Mouse (Mus musculus) fat pad, adult 2 months (tissue): ENCODE results near the gene Bnc1.
A peak's percentile ranks its signal among the peaks of the same experiment; 100 is the strongest.

ENCODE experiments used
- DNase-seq: peaks from one replicate; pipeline ENCODE4 v3.0.0-alpha.2; 2011; ENCODE audit warnings: low read depth, low spot score; ENCODE audit errors: extremely low read depth

The Bnc1 gene

GRCm38 (mm10) chr7:81992131-81993061 is at the start of gene Bnc1:
Gene Bnc1, minus strand, starts transcription at chr7:81992292.
- DNase-seq, result no peak

- peak; percentile 51 for DNase-seq
Measured at GRCm38 (mm10) chr7:82033347-82033746, 41.3 kb upstream of the Bnc1 start.

DNA sequence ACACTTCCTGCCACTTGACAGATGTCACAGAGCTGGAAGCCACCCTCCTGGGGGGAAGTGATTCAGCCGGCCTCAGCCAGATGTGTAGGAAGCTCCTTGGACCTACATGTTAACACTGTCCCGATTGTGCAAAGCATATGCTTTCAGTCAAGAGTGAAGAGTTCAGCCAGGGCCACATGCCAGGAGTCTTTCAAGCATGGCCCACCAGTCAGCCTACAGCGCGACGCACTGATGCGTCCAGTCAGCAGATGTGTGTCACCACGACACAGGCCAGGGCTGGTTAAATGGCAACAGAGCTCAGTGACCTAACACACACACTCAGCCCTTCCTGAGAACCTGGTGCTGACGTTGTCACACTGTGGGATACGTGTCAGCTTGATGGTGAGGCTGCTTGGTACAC is 37.6 kb upstream of the Bnc1 start:
- no peak for DNase-seq

- DNase-seq, result no peak
Measured at GRCm38 (mm10) chr7:82025802-82026201, 33.7 kb upstream of the Bnc1 start.

DNA sequence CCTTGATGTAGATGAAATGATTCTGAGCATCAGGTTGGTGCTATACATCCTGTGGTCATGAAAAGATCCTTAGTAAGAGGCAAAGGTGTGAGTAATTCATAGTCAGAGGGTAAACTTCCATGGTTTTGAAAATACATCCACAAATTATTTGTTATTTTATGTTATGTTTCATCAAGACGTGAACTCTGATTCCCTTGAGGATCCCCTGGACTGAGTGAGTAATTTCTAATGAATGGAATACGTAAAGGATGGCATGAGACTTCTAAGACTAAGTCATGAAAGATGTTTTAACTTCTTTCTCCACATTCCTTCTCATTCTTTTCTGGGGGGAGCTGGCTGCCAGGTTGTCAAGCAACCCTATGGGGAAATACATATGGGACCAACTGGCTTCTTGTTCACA is 31.6 kb upstream of the Bnc1 start:
- no peak for DNase-seq

DNA sequence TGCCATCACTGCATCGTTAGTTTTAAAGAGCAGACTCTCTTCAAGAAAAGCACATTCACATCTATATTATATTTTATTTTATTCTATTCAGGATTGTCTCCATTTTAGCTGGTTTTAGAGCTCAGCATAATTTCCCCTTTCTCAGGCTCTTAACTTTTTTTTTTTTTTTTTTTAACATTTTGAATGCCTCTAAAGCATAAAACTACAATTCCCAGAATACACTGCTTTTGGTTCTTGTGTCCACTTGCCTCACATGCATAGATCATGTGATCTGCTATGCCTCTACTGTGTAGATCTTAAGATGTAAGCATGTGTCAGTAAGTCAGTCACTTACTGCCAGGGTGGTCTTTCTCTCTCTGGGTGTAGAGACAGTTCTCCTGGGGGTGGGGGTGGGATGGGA is 30.3 kb upstream of the Bnc1 start:
- no peak for DNase-seq

GRCm38 (mm10) chr7:82018031-82018430 is 25.9 kb upstream of the Bnc1 start:
- no peak for DNase-seq

GRCm38 (mm10) chr7:82016751-82017710 is 24.9 kb upstream of the Bnc1 start:
- DNase-seq, result no peak

DNA sequence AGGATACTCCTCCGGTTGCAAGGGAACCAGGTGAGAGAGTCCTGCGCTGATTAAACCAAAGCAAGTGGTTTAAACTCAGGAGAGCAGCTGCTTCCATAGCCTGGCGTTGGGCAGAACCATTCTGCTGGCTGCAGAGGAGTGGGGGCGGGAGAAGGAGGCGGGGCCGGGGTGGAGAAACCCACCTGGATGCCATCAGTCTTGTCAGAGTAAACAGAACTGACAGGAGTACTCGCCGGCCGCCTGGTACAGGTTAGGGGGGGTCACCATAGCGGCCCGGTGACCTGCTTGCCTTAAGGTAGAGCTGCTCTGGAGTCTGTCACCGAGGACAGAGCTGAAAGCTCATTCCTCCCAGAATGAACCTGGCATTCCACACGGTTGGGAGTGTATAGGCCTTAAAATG is 20.4 kb upstream of the Bnc1 start:
- no peak for DNase-seq

DNA sequence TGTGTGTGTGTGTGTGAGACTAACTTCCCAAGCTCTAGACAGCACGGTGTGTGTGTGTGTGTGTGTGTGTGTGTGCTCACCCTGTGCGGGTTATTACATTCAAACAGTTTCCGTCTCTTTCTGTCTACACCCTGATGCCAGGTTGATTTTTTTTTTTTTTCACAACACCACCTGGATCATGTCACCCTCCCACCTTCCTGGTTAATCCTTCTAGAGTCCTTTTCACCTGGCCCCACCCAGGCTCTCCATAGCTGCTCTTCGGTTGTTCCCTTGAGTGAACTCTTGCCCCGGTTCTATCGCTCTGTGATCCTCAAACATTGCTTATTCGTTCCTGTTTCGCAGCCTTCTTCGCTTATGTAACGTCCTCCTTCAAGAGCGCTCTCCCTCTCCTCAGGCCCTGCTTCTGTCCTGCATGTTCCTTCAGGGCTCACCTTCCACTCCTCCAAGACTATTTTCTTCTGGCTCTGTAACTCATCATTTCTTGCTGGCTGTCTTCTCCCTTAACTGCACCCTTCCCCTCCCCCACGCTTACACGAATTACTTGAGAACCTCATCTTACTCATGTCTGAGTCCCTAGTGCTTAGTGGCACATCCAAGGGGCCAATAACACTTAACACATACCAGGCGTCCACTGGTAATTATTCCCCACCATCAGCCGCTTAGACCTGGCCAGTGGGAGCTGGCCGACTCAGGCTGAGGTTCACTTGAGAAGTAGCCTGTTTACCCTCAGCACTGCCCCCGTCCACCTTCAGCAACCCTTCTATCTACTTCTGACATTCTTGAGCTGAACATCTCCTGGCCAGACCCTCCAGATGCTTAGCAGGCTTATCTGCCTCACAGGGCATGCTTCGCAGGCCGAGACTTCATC is 19.7 kb upstream of the Bnc1 start:
- DNase-seq, result no peak

GRCm38 (mm10) chr7:82007151-82007550 is 15.1 kb upstream of the Bnc1 start:
- no peak for DNase-seq

DNA sequence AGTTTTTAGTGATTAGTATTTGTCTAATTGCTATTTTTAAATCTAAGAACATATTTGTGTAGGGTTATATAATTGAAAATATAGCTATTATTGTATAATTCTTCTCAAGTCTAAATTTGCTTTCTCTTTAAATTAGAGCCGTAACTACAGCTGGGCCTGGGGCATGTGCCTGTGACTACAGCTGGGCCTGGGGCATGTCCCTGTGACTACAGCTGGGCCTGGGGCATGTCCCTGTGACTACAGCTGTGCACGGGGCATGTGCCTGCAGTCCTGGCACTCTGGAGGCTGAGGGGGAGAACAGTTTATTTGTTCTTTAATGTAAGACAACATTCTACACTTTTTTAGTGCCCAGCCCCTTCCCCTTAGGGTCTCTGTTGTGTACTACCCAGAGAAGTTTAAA is 12.1 kb upstream of the Bnc1 start:
- DNase-seq, result no peak

GRCm38 (mm10) chr7:81999816-82000215 is 7.7 kb upstream of the Bnc1 start:
- DNase-seq, result no peak

DNA sequence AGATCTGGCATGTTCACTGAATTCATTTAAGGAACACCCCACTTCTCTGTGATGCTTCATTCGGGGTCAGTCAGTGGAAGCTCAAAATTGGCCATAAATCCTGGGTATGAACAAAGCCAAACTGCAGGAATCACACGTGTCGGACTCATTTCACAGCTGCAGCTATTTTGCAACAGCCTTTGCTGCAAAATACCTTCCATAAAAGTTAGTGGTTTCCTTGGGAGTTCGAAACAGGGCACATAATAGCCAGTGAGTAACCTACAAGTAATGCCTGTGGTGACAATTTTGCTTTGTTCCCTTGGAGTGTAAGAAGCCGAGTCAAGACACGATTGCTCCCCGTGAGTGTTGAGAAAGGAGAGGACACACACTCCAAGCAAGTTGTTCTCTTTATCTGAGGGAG is 7.3 kb upstream of the Bnc1 start:
- no peak for DNase-seq

GRCm38 (mm10) chr7:81995975-81996374 is 3.9 kb upstream of the Bnc1 start:
- no peak for DNase-seq

- no peak for DNase-seq
Measured at GRCm38 (mm10) chr7:81995126-81995525, 3.0 kb upstream of the Bnc1 start.

DNA sequence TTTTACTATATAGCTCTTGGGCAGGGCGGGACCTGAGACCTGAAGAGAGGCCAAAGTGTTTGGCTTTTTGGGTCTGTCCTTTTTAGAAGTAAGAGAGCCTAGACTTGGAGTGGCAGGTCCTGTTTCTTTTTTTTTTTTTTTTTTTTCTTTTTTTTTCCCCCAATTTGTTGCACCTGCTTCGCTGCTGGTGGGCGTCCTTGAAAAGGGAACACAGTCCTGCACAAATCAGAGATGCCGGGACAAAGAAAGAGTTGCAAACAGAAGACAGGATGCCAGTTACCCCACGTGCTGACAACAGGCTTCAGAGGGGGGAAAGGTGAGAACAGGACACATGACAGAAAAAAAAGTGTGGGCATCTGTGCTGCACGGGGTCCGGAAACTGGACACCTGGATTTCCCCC is 1.0 kb upstream of the Bnc1 start:
- DNase-seq, result no peak

- DNase-seq, result no peak
Measured at GRCm38 (mm10) chr7:81991611-81992061, 456 bp downstream of the Bnc1 start.

DNA sequence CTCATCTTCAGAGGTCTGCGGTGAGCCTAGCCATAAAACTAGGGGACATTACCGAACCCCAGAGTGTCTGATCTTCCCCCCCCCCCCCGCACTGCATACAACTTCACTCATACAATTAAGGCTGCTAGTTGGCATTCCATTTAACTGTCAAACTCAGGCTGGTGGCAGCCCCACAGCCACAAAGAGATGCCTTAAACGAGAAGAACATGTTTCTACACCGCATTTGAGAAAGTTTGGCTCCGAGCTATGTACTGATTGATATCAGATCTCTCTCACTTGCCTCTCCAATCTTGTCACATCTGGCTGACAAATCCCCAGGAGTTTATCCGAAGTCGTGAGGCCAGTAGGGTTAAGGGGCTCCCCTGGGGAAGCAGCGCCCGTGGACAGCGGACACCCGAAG is 976 bp downstream of the Bnc1 start:
- DNase-seq, result no peak

GRCm38 (mm10) chr7:81983651-81984050 is 8.4 kb downstream of the Bnc1 start:
- no peak for DNase-seq

DNA sequence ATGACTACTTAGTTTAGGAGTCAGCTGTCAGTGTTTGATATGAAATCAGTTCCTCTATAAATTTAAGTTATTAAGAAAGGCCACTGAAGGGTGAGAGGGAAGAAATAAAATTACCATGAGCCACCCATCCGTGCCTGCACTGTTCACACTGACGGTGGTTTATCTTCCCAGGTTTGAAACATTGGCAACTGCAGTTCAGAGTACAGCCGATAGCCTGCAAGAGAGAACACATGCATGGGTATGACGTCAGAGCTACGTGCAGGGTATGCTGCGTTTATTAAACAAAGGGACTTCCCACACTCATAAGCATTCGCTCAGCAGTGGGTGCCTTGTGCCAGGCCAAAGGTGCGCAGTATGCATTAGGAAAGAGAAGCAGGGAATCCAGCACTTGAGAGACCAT is 13.8 kb downstream of the Bnc1 start:
- no peak for DNase-seq
